Mouse (Mus musculus): ENCODE results near the gene Srek1ip1. TPM values are rescaled to one million over a fixed set of nuclear protein-coding genes. Genes with fewer than 3 reads are reported as not detected.

Srek1ip1 gene
- total and polyA plus RNA-seq, 3 experiments = 9.7 to 47.8 (median 29.0) TPM

DNA sequence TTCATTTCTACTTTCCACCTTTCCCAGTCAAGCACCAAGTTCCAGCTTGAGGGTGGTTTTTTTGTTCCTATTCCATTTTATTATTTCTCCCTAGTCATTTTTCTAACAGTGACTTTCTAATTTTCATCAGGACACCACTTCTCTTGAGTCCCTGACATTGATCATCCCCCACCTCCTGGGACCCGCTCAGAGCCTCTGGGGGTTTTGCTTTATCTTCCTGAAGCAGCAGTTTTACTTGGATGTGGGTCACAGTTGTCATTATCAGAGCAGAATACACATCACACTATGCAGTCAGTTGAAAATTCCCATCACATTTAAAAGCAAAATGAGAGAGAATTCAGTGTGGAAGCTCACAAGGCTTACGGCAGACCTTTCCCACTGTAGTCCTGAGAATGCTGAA is 61.4 kb downstream of the Srek1ip1 start:
- no peaks in the 10 kb centered on the region for H3K4me1 ChIP-seq (ENCODE audit: control insufficient read depth in 1 of 2, insufficient read depth in 2 of 2)
- H3K79me2 ChIP-seq (replicated peaks; ENCODE audit: control insufficient read depth, extremely low read depth, insufficient read depth, poor library complexity, severe bottlenecking) = no peaks in the 10 kb centered on the region
- dilution Hi-C loops (cut with MboI; ENCODE audit: extremely low pct_ligation_motif_present, extremely low pct_unique_long_range_greater_than_20kb, low sequenced_read_pairs) (no loop called here), in situ Hi-C loops (cut with MboI; ENCODE audit: low pct_ligation_motif_present, low pct_unique_long_range_greater_than_20kb, low sequenced_read_pairs) (no loop called here)
- DNase-seq (ENCODE audit: extremely low read depth) = no peak
- H3K27ac ChIP-seq (ENCODE audit: insufficient read depth, low read depth) = no peak overlapping the region
- no peak for TF ChIP-seq SIN3A (IDR thresholded peaks at IDR 0.05; ENCODE audit: low read length)
- H3K27me3 ChIP-seq (replicated peaks) = no peaks in the 10 kb centered on the region
- H3K4me3 ChIP-seq (replicated peaks in 1 of 3; ENCODE audit: low read depth in 2 of 3, low read length in 2 of 3, poor library complexity in 1 of 3) = no peak overlapping the region
- no peaks in the 10 kb centered on the region for H3K36me3 ChIP-seq (replicated peaks in 1 of 2; ENCODE audit: control insufficient read depth in 1 of 2, insufficient read depth in 1 of 2, low read length in 1 of 2)
- H3K4me2 ChIP-seq (ENCODE audit: insufficient read depth, low read depth, poor library complexity, severe bottlenecking) = no peak overlapping the region
- no peaks in the 10 kb centered on the region for H3K9me3 ChIP-seq (replicated peaks; ENCODE audit: low read length)
- H3K9ac ChIP-seq (ENCODE audit: insufficient read depth, low read depth) = no peak overlapping the region

DNA sequence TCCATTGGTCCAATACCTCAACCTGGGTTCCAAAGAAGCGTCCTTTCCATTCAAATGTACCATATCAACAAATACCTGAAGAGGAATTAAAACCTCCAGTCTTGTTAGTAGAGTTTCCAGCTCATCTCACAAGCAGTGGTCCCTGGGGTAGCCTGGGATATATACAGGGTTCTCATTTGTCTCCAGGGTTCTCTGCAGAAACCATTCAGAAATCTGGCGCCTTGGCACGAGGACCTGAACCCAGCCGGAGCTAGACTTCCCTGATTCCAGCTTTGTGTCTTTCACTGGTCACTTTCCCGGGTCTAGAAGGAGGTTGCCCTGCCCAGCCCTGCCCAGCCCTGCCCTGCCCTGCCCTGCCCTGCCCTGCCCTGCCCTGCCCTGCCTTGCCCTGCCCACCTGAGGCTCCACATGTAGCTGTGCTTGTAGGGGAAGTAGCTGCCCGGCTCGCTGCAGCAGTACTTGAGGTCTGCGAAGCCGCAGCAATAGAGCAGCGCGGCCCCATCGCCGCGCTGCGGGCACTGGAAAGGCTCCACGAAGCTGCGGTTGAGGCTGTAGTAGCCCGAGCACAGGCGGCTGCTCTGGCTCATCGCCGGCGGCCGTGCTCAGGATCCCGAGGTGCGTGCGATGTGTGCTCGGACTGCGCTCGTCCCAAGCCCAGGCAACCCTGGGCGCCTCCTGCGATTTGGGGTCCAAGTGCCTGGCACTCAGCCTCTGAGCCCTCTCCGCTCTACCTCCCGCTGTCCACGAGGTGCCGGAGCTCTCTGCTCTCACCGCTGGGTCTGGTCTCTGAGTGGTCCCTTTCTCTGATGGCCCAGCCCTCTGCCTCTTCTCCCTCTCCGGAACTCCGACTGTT is 71.1 kb downstream of the Srek1ip1 start, which contains the start of gene Shisal2b:
Gene Shisal2b, minus strand, starts transcription at position 767 of the 853 bp plus-strand sequence.
- no peaks in the 10 kb centered on the region for H3K36me3 ChIP-seq (replicated peaks in 1 of 2; ENCODE audit: control insufficient read depth in 1 of 2, insufficient read depth in 1 of 2, low read length in 1 of 2)
- H3K4me2 ChIP-seq (ENCODE audit: insufficient read depth, low read depth, poor library complexity, severe bottlenecking) = peak within 1 kb of the TSS; percentile 52
- TF ChIP-seq USF1 (IDR thresholded peaks at IDR 0.05; ENCODE audit: low read depth, low read length) (no peak), UBTF (IDR thresholded peaks at IDR 0.05; ENCODE audit: low read depth, low read length) (peak; percentile 92; the same call in 1 of the 2 replicates), TBP (conservative IDR thresholded peaks at IDR 0.05; ENCODE audit: low read depth, low read length) (0 out of 2 replicates have a peak, but pooled peaks have one; percentile 36)
- dilution Hi-C loops (cut with MboI; ENCODE audit: extremely low pct_ligation_motif_present, extremely low pct_unique_long_range_greater_than_20kb, low sequenced_read_pairs) (no loop called here), in situ Hi-C loops (cut with MboI; ENCODE audit: low pct_ligation_motif_present, low pct_unique_long_range_greater_than_20kb, low sequenced_read_pairs) (loop anchor here (10.0 kb wide), 1 partner anchor 51 kb away; no protein-coding TSS in a partner anchor)
- H3K4me1 ChIP-seq (ENCODE audit: control insufficient read depth in 1 of 2, insufficient read depth in 2 of 2) = peaks cover 0 to 7% of the 10 kb centered on the region in 2 experiments; a peak in 2 of 4 replicates
- peak within 1 kb of the TSS; percentile 42 to 47 (median 46) for H3K4me3 ChIP-seq (replicated peaks in 1 of 3; ENCODE audit: low read depth in 2 of 3, low read length in 2 of 3, poor library complexity in 1 of 3)
- H3K27me3 ChIP-seq (replicated peaks) = peaks cover 4% of the 10 kb centered on the region
- H3K27ac ChIP-seq (ENCODE audit: insufficient read depth, low read depth) = no peak within 1 kb of the TSS
- DNase-seq (ENCODE audit: extremely low read depth) = peak; percentile 24
- H3K9ac ChIP-seq (ENCODE audit: insufficient read depth, low read depth) = no peak within 1 kb of the TSS
- H3K79me2 ChIP-seq (replicated peaks; ENCODE audit: control insufficient read depth, extremely low read depth, insufficient read depth, poor library complexity, severe bottlenecking) = no peaks in the 10 kb centered on the region
- H3K9me3 ChIP-seq (replicated peaks; ENCODE audit: low read length) = no peaks in the 10 kb centered on the region

- dilution Hi-C loops (cut with MboI; ENCODE audit: extremely low pct_ligation_motif_present, extremely low pct_unique_long_range_greater_than_20kb, low sequenced_read_pairs) (no loop called here), in situ Hi-C loops (cut with MboI; ENCODE audit: low pct_ligation_motif_present, low pct_unique_long_range_greater_than_20kb, low sequenced_read_pairs) (loop anchor here (10.0 kb wide), 1 partner anchor 48 kb away; no protein-coding TSS in a partner anchor)
- no peak overlapping the region for H3K4me3 ChIP-seq (replicated peaks in 1 of 3; ENCODE audit: low read depth in 2 of 3, low read length in 2 of 3, poor library complexity in 1 of 3)
- H3K27me3 ChIP-seq (replicated peaks) = peaks cover 2% of the 10 kb centered on the region
- H3K36me3 ChIP-seq (replicated peaks in 1 of 2; ENCODE audit: control insufficient read depth in 1 of 2, insufficient read depth in 1 of 2, low read length in 1 of 2) = no peaks in the 10 kb centered on the region
- peaks cover 0 to 7% of the 10 kb centered on the region in 2 experiments; a peak in 2 of 4 replicates for H3K4me1 ChIP-seq (ENCODE audit: control insufficient read depth in 1 of 2, insufficient read depth in 2 of 2)
- H3K79me2 ChIP-seq (replicated peaks; ENCODE audit: control insufficient read depth, extremely low read depth, insufficient read depth, poor library complexity, severe bottlenecking) = no peaks in the 10 kb centered on the region
- TF ChIP-seq E2F4 (IDR thresholded peaks at IDR 0.05; ENCODE audit: insufficient replicate concordance, low read depth, low read length) (no peak), UBTF (IDR thresholded peaks at IDR 0.05; ENCODE audit: low read depth, low read length) (no peak), EP300 (IDR thresholded peaks at IDR 0.05; ENCODE audit: low read length) (no peak), JUND (conservative IDR thresholded peaks at IDR 0.05; ENCODE audit: low read depth, low read length) (no peak), JUN (IDR thresholded peaks at IDR 0.05; ENCODE audit: insufficient read depth, low read depth, low read length) (no peak), RCOR1 (conservative IDR thresholded peaks at IDR 0.05; ENCODE audit: low read depth, low read length) (no peak), PAX5 (IDR thresholded peaks at IDR 0.05; ENCODE audit: low read length) (no peak), ZC3H11A (IDR thresholded peaks at IDR 0.05; ENCODE audit: low read depth, low read length) (no peak), ZKSCAN1 (IDR thresholded peaks at IDR 0.05; ENCODE audit: borderline replicate concordance, low read depth, low read length) (no peak), NELFE (IDR thresholded peaks at IDR 0.05; ENCODE audit: low read depth, low read length) (no peak), RAD21 (IDR thresholded peaks at IDR 0.05; ENCODE audit: low read depth, low read length) (no peak), MAX (IDR thresholded peaks at IDR 0.05; ENCODE audit: low read length) (no peak), USF1 (IDR thresholded peaks at IDR 0.05; ENCODE audit: low read depth, low read length) (no peak), ZMIZ1 (IDR thresholded peaks at IDR 0.05; ENCODE audit: low read depth, low read length) (no peak)
- no peak overlapping the region for H3K9ac ChIP-seq (ENCODE audit: insufficient read depth, low read depth)
- no peaks in the 10 kb centered on the region for H3K9me3 ChIP-seq (replicated peaks; ENCODE audit: low read length)
- H3K4me2 ChIP-seq (ENCODE audit: insufficient read depth, low read depth, poor library complexity, severe bottlenecking) = no peak overlapping the region
- no peak overlapping the region for H3K27ac ChIP-seq (ENCODE audit: insufficient read depth, low read depth)
- DNase-seq (ENCODE audit: extremely low read depth) = no peak
These were observed 74.4 kb downstream of the Srek1ip1 start for GRCm38 (mm10) chr13:104866726-104867125.

Data from CH12.LX (cell line).